Mouse (Mus musculus) small intestine, adult 2 months (tissue): ENCODE results near the gene Lamtor2.

ENCODE experiments used
- CTCF ChIP-seq: fragments of 200-500 bp; IDR thresholded peaks from 2 replicates; pipeline ENCODE4 v1.5.1; 2012; ENCODE audit warnings: low read depth, mild to moderate bottlenecking, control low read depth, inconsistent platforms, low read length, moderate library complexity, mixed read lengths; ENCODE audit not compliant: insufficient replicate concordance, insufficient read length; ENCODE audit errors: extremely low read depth
- POLR2A ChIP-seq: fragments of 200-500 bp; IDR thresholded peaks from 2 replicates; pipeline ENCODE4 v1.6.1; 2012; ENCODE audit warnings: low read depth, mild to moderate bottlenecking, control low read depth, inconsistent platforms, low read length, moderate library complexity

DNA sequence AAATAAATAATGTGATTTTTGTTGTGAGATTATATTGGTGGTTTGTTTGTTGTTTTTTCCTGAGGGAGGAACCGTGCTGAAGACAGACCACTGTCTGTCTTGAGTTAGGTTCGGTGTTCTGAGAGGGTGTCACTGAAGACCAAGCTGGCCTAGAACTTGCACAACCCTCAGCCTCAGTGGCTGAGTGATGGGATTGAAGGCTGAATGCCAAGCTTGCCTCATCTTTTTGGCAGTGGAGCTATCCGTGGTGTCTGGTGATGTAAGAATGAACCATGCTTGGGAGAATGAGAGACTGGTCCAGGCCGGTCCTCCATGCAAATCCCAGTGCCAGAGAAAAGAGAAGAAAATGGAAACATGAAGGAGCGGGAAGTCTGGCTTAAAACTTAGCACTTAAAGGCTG, 16.8 kb upstream of the Lamtor2 start:
- TF ChIP-seq POLR2A: no peak
- TF ChIP-seq CTCF: no peak
